Mouse (Mus musculus): ENCODE data around the gene Il17rc. TPM values are rescaled to one million over a fixed set of nuclear protein-coding genes. Genes with fewer than 3 reads are reported as not detected.

Gene Il17rc
- polyA plus RNA-seq, 1 experiment from 2014 or later: 3.2 TPM

Other genes with a start within 250 kb of the Il17rc start
- 44.7 and 46.8 TPM in 2 replicates for gene Mtmr14, start 233.6 kb upstream of the Il17rc start, polyA plus RNA-seq (2014; fragmentation: Nextera tagmentation; extraction: Ambion mirVana)
- 0.24 and 0.29 TPM in 2 replicates for gene Cpne9, start 189.1 kb upstream of the Il17rc start, polyA plus RNA-seq (2014; fragmentation: Nextera tagmentation; extraction: Ambion mirVana)
- gene Brpf1, start 164.3 kb upstream of the Il17rc start, polyA plus RNA-seq (2014; fragmentation: Nextera tagmentation; extraction: Ambion mirVana): 19.4 and 22.0 TPM in 2 replicates
- gene Ogg1, start 144.5 kb upstream of the Il17rc start, polyA plus RNA-seq (2014; fragmentation: Nextera tagmentation; extraction: Ambion mirVana): 10.5 and 10.6 TPM in 2 replicates
- gene Camk1, start 127.4 kb upstream of the Il17rc start, polyA plus RNA-seq (2014; fragmentation: Nextera tagmentation; extraction: Ambion mirVana): 56.3 and 57.7 TPM in 2 replicates
- 56.3 and 60.2 TPM in 2 replicates for gene Tada3, start 93.5 kb upstream of the Il17rc start, polyA plus RNA-seq (2014; fragmentation: Nextera tagmentation; extraction: Ambion mirVana)
- 208 and 210 TPM in 2 replicates for gene Arpc4, start 93.3 kb upstream of the Il17rc start, polyA plus RNA-seq (2014; fragmentation: Nextera tagmentation; extraction: Ambion mirVana)
- gene Ttll3, start 82.2 kb upstream of the Il17rc start, polyA plus RNA-seq (2014; fragmentation: Nextera tagmentation; extraction: Ambion mirVana): 4.1 and 4.2 TPM in 2 replicates
- 23.0 and 26.3 TPM in 2 replicates for gene Rpusd3, start 52.1 kb upstream of the Il17rc start, polyA plus RNA-seq (2014; fragmentation: Nextera tagmentation; extraction: Ambion mirVana)
- gene Cidec, start 35.7 kb upstream of the Il17rc start, polyA plus RNA-seq (2014; fragmentation: Nextera tagmentation; extraction: Ambion mirVana): not detected in 2 replicates
- gene Jagn1, start 28.9 kb upstream of the Il17rc start, polyA plus RNA-seq (2014; fragmentation: Nextera tagmentation; extraction: Ambion mirVana): 75.1 and 79.7 TPM in 2 replicates
- gene Il17re, start 12.9 kb upstream of the Il17rc start, polyA plus RNA-seq (2014; fragmentation: Nextera tagmentation; extraction: Ambion mirVana): 0.77 and 0.88 TPM in 2 replicates
- 29.6 and 32.6 TPM in 2 replicates for gene Creld1, start 11.9 kb downstream of the Il17rc start, polyA plus RNA-seq (2014; fragmentation: Nextera tagmentation; extraction: Ambion mirVana)
- gene Prrt3, start 30.5 kb downstream of the Il17rc start, polyA plus RNA-seq (2014; fragmentation: Nextera tagmentation; extraction: Ambion mirVana): 0.73 and 0.77 TPM in 2 replicates
- 90.5 and 90.7 TPM in 2 replicates for gene Emc3, start 60.2 kb downstream of the Il17rc start, polyA plus RNA-seq (2014; fragmentation: Nextera tagmentation; extraction: Ambion mirVana)
- 10.8 and 14.3 TPM in 2 replicates for gene Fancd2, start 60.3 kb downstream of the Il17rc start, polyA plus RNA-seq (2014; fragmentation: Nextera tagmentation; extraction: Ambion mirVana)
- gene Fancd2os, start 129.3 kb downstream of the Il17rc start, polyA plus RNA-seq (2014; fragmentation: Nextera tagmentation; extraction: Ambion mirVana): 0.45 TPM in 1 of 2 replicates, not detected in the other
- gene Brk1, start 133.3 kb downstream of the Il17rc start, polyA plus RNA-seq (2014; fragmentation: Nextera tagmentation; extraction: Ambion mirVana): 221 and 224 TPM in 2 replicates
- 63.0 and 64.4 TPM in 2 replicates for gene Vhl, start 152.5 kb downstream of the Il17rc start, polyA plus RNA-seq (2014; fragmentation: Nextera tagmentation; extraction: Ambion mirVana)
- 1.6 and 1.9 TPM in 2 replicates for gene Irak2, start 167.0 kb downstream of the Il17rc start, polyA plus RNA-seq (2014; fragmentation: Nextera tagmentation; extraction: Ambion mirVana)
- gene Tatdn2, start 225.6 kb downstream of the Il17rc start, polyA plus RNA-seq (2014; fragmentation: Nextera tagmentation; extraction: Ambion mirVana): 1.1 and 1.2 TPM in 2 replicates
- gene Ghrl, start 248.5 kb downstream of the Il17rc start, polyA plus RNA-seq (2014; fragmentation: Nextera tagmentation; extraction: Ambion mirVana): 0.46 and 0.51 TPM in 2 replicates